Mouse (Mus musculus) bone marrow macrophage, adult 2 months (primary cell): ENCODE results near the gene Nynrin.

Experiments used
- CTCF ChIP-seq: IDR thresholded peaks from 2 replicates; pipeline ENCODE4 v1.5.1; 2012; ENCODE audit warnings: low read depth, mild to moderate bottlenecking, low read length, moderate library complexity
- POLR2A ChIP-seq: IDR thresholded peaks from 2 replicates; pipeline ENCODE4 v1.6.1; 2012; ENCODE audit warnings: mild to moderate bottlenecking, low read depth, low read length, borderline replicate concordance

DNA sequence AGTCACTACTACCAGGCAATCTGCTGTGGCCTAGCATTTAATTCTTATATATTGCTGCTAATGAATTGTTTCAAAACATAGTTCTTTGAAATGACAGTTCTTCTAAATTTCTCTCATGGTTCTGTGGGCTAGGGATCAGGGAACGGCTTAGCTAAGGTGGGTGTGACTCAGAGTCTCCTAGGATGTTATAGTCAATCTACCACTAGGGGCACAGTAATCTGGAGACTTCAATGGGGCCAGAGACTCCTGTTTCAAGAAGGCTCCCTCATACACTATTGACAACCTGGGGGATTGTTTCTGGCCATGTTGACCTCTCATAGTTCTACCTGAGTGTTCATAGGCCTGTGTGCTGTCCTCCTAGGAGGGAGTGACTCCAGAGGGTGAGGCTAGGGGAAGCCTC lies 51.7 kb downstream of the Nynrin start:
- no peak for TF ChIP-seq CTCF
- no peak for TF ChIP-seq POLR2A
